Mouse (Mus musculus) forebrain, embryonic 12.5 days (tissue): ENCODE measurements around the gene Tsr3. TPM values are rescaled to one million over a fixed set of nuclear protein-coding genes. Genes with fewer than 3 reads are reported as not detected.
"Not testable (repeated sequence)": the region's sequence is repeated elsewhere in the genome, so short reads cannot be mapped to it uniquely, and the experiment has no call there.

Experiments
- ATAC-seq: fragments of 200-750 bp; cut with Nextera tagmentation; 2 replicates; pipeline ENCODE4 v1.8.0; 2017; ENCODE audit warnings: moderate TSS enrichment; ENCODE audit not compliant: low FRiP score
- H3K27ac ChIP-seq: fragments of 300-500 bp; sonication (generic); 2 replicates; pipeline ENCODE4 v1.5.1; 2016; ENCODE audit warnings: mild to moderate bottlenecking
- H3K27me3 ChIP-seq: fragments of 300-500 bp; sonication (generic); 2 replicates; pipeline ENCODE4 v1.6.1; 2016; ENCODE audit warnings: mild to moderate bottlenecking
- H3K36me3 ChIP-seq: fragments of 300-500 bp; sonication (generic); replicated peaks from 2 replicates; pipeline ENCODE4 v1.6.1; 2016; ENCODE audit warnings: mild to moderate bottlenecking
- H3K4me1 ChIP-seq: fragments of 300-500 bp; sonication (generic); 2 replicates; pipeline ENCODE4 v1.6.1; 2016
- H3K4me2 ChIP-seq: fragments of 300-500 bp; sonication (generic); 2 replicates; pipeline ENCODE4 v1.6.1; 2016; ENCODE audit warnings: mild to moderate bottlenecking, moderate library complexity
- H3K4me3 ChIP-seq: fragments of 300-500 bp; sonication (generic); replicated peaks from 2 replicates; pipeline ENCODE4 v1.5.1; 2016; ENCODE audit warnings: mild to moderate bottlenecking
- H3K9ac ChIP-seq: fragments of 300-500 bp; sonication (generic); 2 replicates; pipeline ENCODE4 v1.6.1; 2016; ENCODE audit warnings: mild to moderate bottlenecking
- H3K9me3 ChIP-seq: fragments of 300-500 bp; sonication (generic); 2 replicates; pipeline ENCODE4 v1.6.1; 2016
- WGBS: fragments of 180-500 bp; shearing (Covaris S2); methylation state at CpG from one replicate; pipeline ENCODE4 v1.1.7; 2016; 5-methylcytosine and 5-hydroxymethylcytosine counted together
- polyA plus RNA-seq: library from polyadenylated mRNA; unstranded; fragments of >200 nt; fragmentation: Nextera tagmentation; extraction: Ambion mirVana; gene quantifications from 2 replicates; pipeline ENCODE4 v1.2.1, GENCODE M21; 2016

The Tsr3 gene
- polyA plus RNA-seq, 1 experiment from 2014 or later: 64.2 TPM

- Histone ChIP-seq H3K27ac (peak overlapping the region; percentile 5; the same call in 1 of the 2 replicates), H3K9ac (no peak overlapping the region), H3K36me3 (peaks cover 16% of the 10 kb centered on the region), H3K4me1 (peaks cover 14% of the 10 kb centered on the region), H3K9me3 (no peaks in the 10 kb centered on the region), H3K4me3 (peak overlapping the region; percentile 22; the same call in 1 of the 2 replicates), H3K4me2 (peak overlapping the region; percentile 74), H3K27me3 (peaks cover 3% of the 10 kb centered on the region)
- ATAC-seq: no peak
- 29% methylated on average over 6 of the region's 6 CpGs for WGBS
These were observed 16.9 kb upstream of the Tsr3 start for GRCm38 (mm10) chr17:25222951-25223601.

- Histone ChIP-seq H3K4me1 (peaks cover 14% of the 10 kb centered on the region), H3K36me3 (peaks cover 12% of the 10 kb centered on the region), H3K4me3 (no peak overlapping the region), H3K4me2 (no peak overlapping the region), H3K9ac (no peak overlapping the region), H3K9me3 (no peaks in the 10 kb centered on the region), H3K27me3 (peaks cover 3% of the 10 kb centered on the region), H3K27ac (no peak overlapping the region)
- no peak for ATAC-seq
- WGBS: 88% methylated on average over 7 of the region's 7 CpGs
These were observed 15.3 kb upstream of the Tsr3 start for GRCm38 (mm10) chr17:25224586-25225222.

- Histone ChIP-seq H3K27ac (no peak overlapping the region), H3K4me2 (no peak overlapping the region), H3K4me1 (peaks cover 14% of the 10 kb centered on the region), H3K36me3 (peaks cover 18% of the 10 kb centered on the region), H3K9me3 (no peaks in the 10 kb centered on the region), H3K9ac (no peak overlapping the region), H3K4me3 (no peak overlapping the region), H3K27me3 (peaks cover 3% of the 10 kb centered on the region)
- no peak for ATAC-seq
- WGBS: 84% methylated on average over 4 of the region's 4 CpGs
These were observed 14.3 kb upstream of the Tsr3 start for GRCm38 (mm10) chr17:25225659-25226058.

- no peak overlapping the region for H3K27ac ChIP-seq
- WGBS: 88% methylated on average over 5 of the region's 5 CpGs
- no peak overlapping the region for H3K9ac ChIP-seq
- H3K9me3 ChIP-seq: no peaks in the 10 kb centered on the region
- peaks cover 27% of the 10 kb centered on the region for H3K36me3 ChIP-seq
- no peaks in the 10 kb centered on the region for H3K4me1 ChIP-seq
- no peak overlapping the region for H3K4me2 ChIP-seq
- H3K27me3 ChIP-seq: no peaks in the 10 kb centered on the region; the same call in 1 of the 2 replicates
- no peak for ATAC-seq
- H3K4me3 ChIP-seq: no peak overlapping the region
These were observed 12.0 kb upstream of the Tsr3 start for GRCm38 (mm10) chr17:25227991-25228390.

GRCm38 (mm10) chr17:25230014-25230655 lies 9.8 kb upstream of the Tsr3 start:
- not testable (repeated sequence) for H3K4me1 ChIP-seq, H3K4me2 ChIP-seq, H3K27me3 ChIP-seq, H3K27ac ChIP-seq, H3K9ac ChIP-seq, H3K9me3 ChIP-seq, ATAC-seq, H3K4me3 ChIP-seq
- 82% methylated on average over 17 of the region's 17 CpGs for WGBS
- H3K36me3 ChIP-seq: peaks cover 36% of the 10 kb centered on the region

GRCm38 (mm10) chr17:25230700-25231099 lies 9.3 kb upstream of the Tsr3 start:
- Histone ChIP-seq H3K27ac (no peak overlapping the region), H3K4me3 (no peak overlapping the region), H3K9me3 (no peaks in the 10 kb centered on the region), H3K4me2 (no peak overlapping the region), H3K4me1 (no peaks in the 10 kb centered on the region), H3K36me3 (peaks cover 41% of the 10 kb centered on the region), H3K9ac (no peak overlapping the region), H3K27me3 (no peaks in the 10 kb centered on the region)
- 86% methylated on average over 3 of the region's 3 CpGs for WGBS
- no peak for ATAC-seq

- ATAC-seq: 0 out of 2 replicates have a peak, but pooled peaks have one; percentile 36
- not testable (repeated sequence) for H3K4me2 ChIP-seq, H3K27ac ChIP-seq, H3K9ac ChIP-seq, H3K27me3 ChIP-seq, H3K9me3 ChIP-seq, H3K4me3 ChIP-seq, H3K4me1 ChIP-seq
- H3K36me3 ChIP-seq: peaks cover 43% of the 10 kb centered on the region
- 90% methylated on average over 5 of the region's 11 CpGs for WGBS
These were observed 8.3 kb upstream of the Tsr3 start for GRCm38 (mm10) chr17:25231621-25232020.

GRCm38 (mm10) chr17:25235635-25236034 lies 4.3 kb upstream of the Tsr3 start:
- H3K9me3 ChIP-seq: no peaks in the 10 kb centered on the region
- H3K27ac ChIP-seq: no peak overlapping the region
- 85% methylated on average over 9 of the region's 9 CpGs for WGBS
- no peak for ATAC-seq
- H3K4me2 ChIP-seq: no peak overlapping the region
- no peak overlapping the region for H3K9ac ChIP-seq
- H3K4me3 ChIP-seq: no peak overlapping the region
- H3K4me1 ChIP-seq: peaks cover 13% of the 10 kb centered on the region
- peaks cover 32% of the 10 kb centered on the region for H3K36me3 ChIP-seq
- no peaks in the 10 kb centered on the region for H3K27me3 ChIP-seq

- Histone ChIP-seq H3K27me3 (no peaks in the 10 kb centered on the region), H3K4me1 (peaks cover 20% of the 10 kb centered on the region), H3K9me3 (no peaks in the 10 kb centered on the region), H3K9ac (no peak overlapping the region), H3K4me2 (no peak overlapping the region), H3K4me3 (no peak overlapping the region), H3K27ac (no peak overlapping the region), H3K36me3 (peaks cover 44% of the 10 kb centered on the region)
- 88% methylated on average over 11 of the region's 11 CpGs for WGBS
- no peak for ATAC-seq
These were observed 3.3 kb downstream of the Tsr3 start for GRCm38 (mm10) chr17:25243131-25243780.

GRCm38 (mm10) chr17:25244239-25244638 lies 4.3 kb downstream of the Tsr3 start:
- Histone ChIP-seq H3K9me3 (no peaks in the 10 kb centered on the region), H3K9ac (no peak overlapping the region), H3K27ac (no peak overlapping the region), H3K36me3 (peaks cover 44% of the 10 kb centered on the region), H3K4me1 (peaks cover 16% of the 10 kb centered on the region), H3K27me3 (no peaks in the 10 kb centered on the region), H3K4me2 (no peak overlapping the region), H3K4me3 (no peak overlapping the region)
- no peak for ATAC-seq
- 83% methylated on average over 16 of the region's 16 CpGs for WGBS

- WGBS: 87% methylated on average over 18 of the region's 18 CpGs
- peaks cover 9% of the 10 kb centered on the region; the same call in 1 of the 2 replicates for H3K27me3 ChIP-seq
- H3K4me1 ChIP-seq: peaks cover 15% of the 10 kb centered on the region
- H3K36me3 ChIP-seq: peaks cover 25% of the 10 kb centered on the region
- no peak overlapping the region for H3K9ac ChIP-seq
- no peak overlapping the region for H3K4me3 ChIP-seq
- no peaks in the 10 kb centered on the region for H3K9me3 ChIP-seq
- no peak overlapping the region for H3K27ac ChIP-seq
- no peak overlapping the region for H3K4me2 ChIP-seq
- ATAC-seq: no peak
These were observed 8.2 kb downstream of the Tsr3 start for GRCm38 (mm10) chr17:25248033-25248750.
